ENCODE assay signal across 8 mouse cellular contexts in the genomic region with DNA sequence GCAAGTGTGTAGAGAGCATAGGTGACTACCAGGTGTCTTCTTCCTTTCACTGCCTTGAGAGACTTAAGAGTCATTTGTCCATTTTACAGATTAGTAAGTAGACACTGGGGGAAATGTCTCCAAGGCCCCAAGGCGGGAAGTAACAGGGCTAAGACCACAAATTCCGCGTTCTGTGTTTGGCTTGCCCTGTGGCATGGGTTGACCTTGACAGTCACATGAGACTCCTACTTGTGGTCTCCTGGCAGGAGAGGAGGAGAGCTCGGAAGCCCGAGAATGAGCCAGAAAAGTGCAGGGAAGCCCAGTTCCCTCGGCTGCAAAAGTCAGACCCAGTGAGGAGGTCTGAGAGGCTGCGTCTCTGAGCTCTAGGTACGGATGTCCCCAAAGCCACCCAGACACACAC. TPM values are rescaled to one million over a fixed set of nuclear protein-coding genes. Genes with fewer than 3 reads are reported as not detected.
A peak's percentile ranks its signal among the peaks of the same experiment; 100 is the strongest.
DNase-seq lines count a peak whose midpoint lies in the region; ATAC-seq lines count a peak whose summit lies in the region.

No protein-coding gene starts in this region.

- peak overlapping the region; percentile 100 for H3K4me3 ChIP-seq in forebrain, embryonic 10.5 days
- no peak overlapping the region for H3K4me3 ChIP-seq in forebrain, embryonic 16.5 days (replicated peaks; ENCODE audit: low read length)
- H3K4me3 ChIP-seq in embryonic facial prominence, embryonic 15.5 days (replicated peaks): peak overlapping the region; percentile 99
- peak overlapping the region; percentile 100; the same call in 1 of the 2 replicates for H3K4me3 ChIP-seq in intestine, embryonic 16.5 days (ENCODE audit: low read length)
- H3K4me3 ChIP-seq in midbrain, embryonic 12.5 days: peak overlapping the region; percentile 84; the same call in 1 of the 2 replicates

- no peak for DNase-seq in forebrain, embryonic 10.5 days (ENCODE audit: extremely low spot score, low spot score)
- no peak for DNase-seq in right cerebral cortex, postnatal 14 days
- no peak for DNase-seq in layer of hippocampus, postnatal 36 days

- H3K9me3 ChIP-seq in forebrain, embryonic 10.5 days: peaks cover 13% of the 10 kb centered on the region; the same call in 1 of the 2 replicates
- no peaks in the 10 kb centered on the region for H3K9me3 ChIP-seq in forebrain, embryonic 16.5 days (ENCODE audit: control insufficient read depth, low read length)
- H3K9me3 ChIP-seq in embryonic facial prominence, embryonic 15.5 days (replicated peaks): no peaks in the 10 kb centered on the region
- H3K9me3 ChIP-seq in intestine, embryonic 16.5 days (ENCODE audit: control insufficient read depth, low read length): no peaks in the 10 kb centered on the region
- H3K9me3 ChIP-seq in midbrain, embryonic 12.5 days: no peaks in the 10 kb centered on the region

- H3K4me1 ChIP-seq in forebrain, embryonic 10.5 days: peaks cover 39% of the 10 kb centered on the region
- peaks cover 25% of the 10 kb centered on the region for H3K4me1 ChIP-seq in forebrain, embryonic 16.5 days (replicated peaks; ENCODE audit: control insufficient read depth, insufficient read depth, low read length)
- peaks cover 14% of the 10 kb centered on the region for H3K4me1 ChIP-seq in embryonic facial prominence, embryonic 15.5 days
- peaks cover 6% of the 10 kb centered on the region for H3K4me1 ChIP-seq in intestine, embryonic 16.5 days (ENCODE audit: control insufficient read depth, insufficient read depth, low read length)
- H3K4me1 ChIP-seq in midbrain, embryonic 12.5 days: peaks cover 29% of the 10 kb centered on the region

- H3K27me3 ChIP-seq in forebrain, embryonic 10.5 days (ENCODE audit: poor library complexity, severe bottlenecking): no peaks in the 10 kb centered on the region
- H3K27me3 ChIP-seq in forebrain, embryonic 16.5 days (replicated peaks; ENCODE audit: control insufficient read depth, insufficient read depth, low read length): no peaks in the 10 kb centered on the region
- H3K27me3 ChIP-seq in embryonic facial prominence, embryonic 15.5 days: no peaks in the 10 kb centered on the region
- no peaks in the 10 kb centered on the region for H3K27me3 ChIP-seq in intestine, embryonic 16.5 days (replicated peaks; ENCODE audit: control insufficient read depth, insufficient read depth, low read length)
- no peaks in the 10 kb centered on the region for H3K27me3 ChIP-seq in midbrain, embryonic 12.5 days

- H3K9ac ChIP-seq in forebrain, embryonic 16.5 days (replicated peaks; ENCODE audit: low read depth, low read length): no peak overlapping the region; the same call in 1 of the 2 replicates
- peak overlapping the region; percentile 93; the same call in 1 of the 2 replicates for H3K9ac ChIP-seq in embryonic facial prominence, embryonic 15.5 days
- no peak overlapping the region; the same call in 1 of the 2 replicates for H3K9ac ChIP-seq in intestine, embryonic 16.5 days (ENCODE audit: low read depth, low read length)
- peak overlapping the region; percentile 99 for H3K9ac ChIP-seq in midbrain, embryonic 12.5 days (replicated peaks)

- no peak for ATAC-seq in forebrain, embryonic 16.5 days
- ATAC-seq in embryonic facial prominence, embryonic 15.5 days (ENCODE audit: insufficient number of reproducible peaks, low FRiP score, low TSS enrichment, low read depth): no peak
- no peak for ATAC-seq in intestine, embryonic 16.5 days
- no peak for ATAC-seq in midbrain, embryonic 12.5 days (ENCODE audit: low FRiP score, low read depth)
- ATAC-seq in inflammation-experienced regulatory T-cells, adult 6 months: no peak

- no peak overlapping the region; the same call in 1 of the 2 replicates for H3K4me2 ChIP-seq in forebrain, embryonic 16.5 days (ENCODE audit: low read length)
- peak overlapping the region; percentile 68; the same call in 1 of the 2 replicates for H3K4me2 ChIP-seq in embryonic facial prominence, embryonic 15.5 days (replicated peaks)
- H3K4me2 ChIP-seq in intestine, embryonic 16.5 days (ENCODE audit: low read depth, low read length): peak overlapping the region; percentile 72; the same call in 1 of the 2 replicates
- peak overlapping the region; percentile 85 for H3K4me2 ChIP-seq in midbrain, embryonic 12.5 days (replicated peaks)

- 91% methylated on average over 8 of the region's 8 CpGs for WGBS in forebrain, embryonic 10.5 days
- 82% methylated on average over 8 of the region's 8 CpGs for WGBS in forebrain, embryonic 16.5 days
- 74% methylated on average over 8 of the region's 8 CpGs for WGBS in embryonic facial prominence, embryonic 15.5 days
- 86% methylated on average over 8 of the region's 8 CpGs for WGBS in intestine, embryonic 16.5 days
- 86% methylated on average over 8 of the region's 8 CpGs for WGBS in midbrain, embryonic 12.5 days

- H3K27ac ChIP-seq in forebrain, embryonic 10.5 days: peak overlapping the region; percentile 98; the same call in 1 of the 2 replicates
- H3K27ac ChIP-seq in forebrain, embryonic 16.5 days (ENCODE audit: low read length): no peak overlapping the region
- H3K27ac ChIP-seq in embryonic facial prominence, embryonic 15.5 days (replicated peaks): no peak overlapping the region
- H3K27ac ChIP-seq in intestine, embryonic 16.5 days (ENCODE audit: low read length): no peak overlapping the region
- no peak overlapping the region for H3K27ac ChIP-seq in midbrain, embryonic 12.5 days (replicated peaks)

- H3K36me3 ChIP-seq in forebrain, embryonic 10.5 days (replicated peaks): peaks cover 49% of the 10 kb centered on the region
- peaks cover 25% of the 10 kb centered on the region for H3K36me3 ChIP-seq in forebrain, embryonic 16.5 days (ENCODE audit: control insufficient read depth, insufficient read depth)
- peaks cover 44% of the 10 kb centered on the region for H3K36me3 ChIP-seq in embryonic facial prominence, embryonic 15.5 days
- H3K36me3 ChIP-seq in intestine, embryonic 16.5 days (ENCODE audit: control insufficient read depth, insufficient read depth, low read length): peaks cover 29% of the 10 kb centered on the region
- peaks cover 44% of the 10 kb centered on the region for H3K36me3 ChIP-seq in midbrain, embryonic 12.5 days

RNA-seq across cellular contexts. Expression of a gene that starts 2.1 kb away (rescaled TPM):
- 30.6 and 33.0 TPM in 2 replicates for polyA plus RNA-seq in forebrain, embryonic 10.5 days (2016; fragmentation: Nextera tagmentation; extraction: Ambion mirVana)
- polyA plus RNA-seq in forebrain, embryonic 16.5 days (2015; fragmentation: Nextera tagmentation; extraction: Ambion mirVana): 19.4 and 20.4 TPM in 2 replicates
- polyA plus RNA-seq in embryonic facial prominence, embryonic 15.5 days (2015; fragmentation: Nextera tagmentation; extraction: Ambion mirVana): 11.4 and 11.9 TPM in 2 replicates
- 7.9 and 8.5 TPM in 2 replicates for polyA plus RNA-seq in intestine, embryonic 16.5 days (2015; fragmentation: Nextera tagmentation; extraction: Ambion mirVana)
- 39.9 and 42.8 TPM in 2 replicates for polyA plus RNA-seq in midbrain, embryonic 12.5 days (2016; fragmentation: Nextera tagmentation; extraction: Ambion mirVana)
- under 1 TPM in 2 of 3 experiments, not detected in 1; 0.74 to 0.92 TPM for polyA plus RNA-seq in inflammation-experienced regulatory T-cells, adult 6 months (2017; shearing (Covaris generic))
- 10 to 100 TPM; 23.9 to 24.2 TPM for total RNA-seq in layer of hippocampus, postnatal 36 days (2021)

RNA-seq across cellular contexts. Expression of a gene that starts 24.9 kb away (rescaled TPM):
- 60.5 and 62.8 TPM in 2 replicates for polyA plus RNA-seq in forebrain, embryonic 10.5 days (2016; fragmentation: Nextera tagmentation; extraction: Ambion mirVana)
- polyA plus RNA-seq in forebrain, embryonic 16.5 days (2015; fragmentation: Nextera tagmentation; extraction: Ambion mirVana): 54.1 and 62.7 TPM in 2 replicates
- 47.5 and 51.5 TPM in 2 replicates for polyA plus RNA-seq in embryonic facial prominence, embryonic 15.5 days (2015; fragmentation: Nextera tagmentation; extraction: Ambion mirVana)
- 34.3 and 35.2 TPM in 2 replicates for polyA plus RNA-seq in intestine, embryonic 16.5 days (2015; fragmentation: Nextera tagmentation; extraction: Ambion mirVana)
- polyA plus RNA-seq in midbrain, embryonic 12.5 days (2016; fragmentation: Nextera tagmentation; extraction: Ambion mirVana): 68.6 and 71.1 TPM in 2 replicates
- polyA plus RNA-seq in inflammation-experienced regulatory T-cells, adult 6 months (2017; shearing (Covaris generic)): 10 to 100 TPM; 24.0 to 30.6 (median 29.7) TPM
- 10 to 100 TPM; 64.2 to 66.7 TPM for total RNA-seq in layer of hippocampus, postnatal 36 days (2021)

RNA-seq across cellular contexts. Expression of a gene that starts 25.1 kb away (rescaled TPM):
- polyA plus RNA-seq in forebrain, embryonic 10.5 days (2016; fragmentation: Nextera tagmentation; extraction: Ambion mirVana): 12.2 and 12.8 TPM in 2 replicates
- polyA plus RNA-seq in forebrain, embryonic 16.5 days (2015; fragmentation: Nextera tagmentation; extraction: Ambion mirVana): 10.0 and 10.3 TPM in 2 replicates
- 19.2 and 29.0 TPM in 2 replicates for polyA plus RNA-seq in embryonic facial prominence, embryonic 15.5 days (2015; fragmentation: Nextera tagmentation; extraction: Ambion mirVana)
- 4.8 and 5.2 TPM in 2 replicates for polyA plus RNA-seq in intestine, embryonic 16.5 days (2015; fragmentation: Nextera tagmentation; extraction: Ambion mirVana)
- polyA plus RNA-seq in midbrain, embryonic 12.5 days (2016; fragmentation: Nextera tagmentation; extraction: Ambion mirVana): 11.9 and 16.1 TPM in 2 replicates
- 1 to 10 TPM in 1 of 3 experiments, under 1 TPM in 2; 0.21 to 1.3 (median 0.72) TPM for polyA plus RNA-seq in inflammation-experienced regulatory T-cells, adult 6 months (2017; shearing (Covaris generic))
- total RNA-seq in layer of hippocampus, postnatal 36 days (2021): 1 to 10 TPM; 8.4 to 8.6 TPM

RNA-seq across cellular contexts. Expression of a gene that starts 40.4 kb away (rescaled TPM):
- polyA plus RNA-seq in forebrain, embryonic 10.5 days (2016; fragmentation: Nextera tagmentation; extraction: Ambion mirVana): 42.4 and 45.0 TPM in 2 replicates
- 65.2 and 65.7 TPM in 2 replicates for polyA plus RNA-seq in forebrain, embryonic 16.5 days (2015; fragmentation: Nextera tagmentation; extraction: Ambion mirVana)
- polyA plus RNA-seq in embryonic facial prominence, embryonic 15.5 days (2015; fragmentation: Nextera tagmentation; extraction: Ambion mirVana): 40.0 TPM in 2 replicates
- polyA plus RNA-seq in intestine, embryonic 16.5 days (2015; fragmentation: Nextera tagmentation; extraction: Ambion mirVana): 35.7 and 37.7 TPM in 2 replicates
- 53.6 and 54.1 TPM in 2 replicates for polyA plus RNA-seq in midbrain, embryonic 12.5 days (2016; fragmentation: Nextera tagmentation; extraction: Ambion mirVana)
- polyA plus RNA-seq in inflammation-experienced regulatory T-cells, adult 6 months (2017; shearing (Covaris generic)): 100 to 1,000 TPM in 1 of 3 experiments, 10 to 100 TPM in 2; 75.0 to 116 (median 93.2) TPM
- total RNA-seq in layer of hippocampus, postnatal 36 days (2021): 10 to 100 TPM; 86.3 to 95.5 TPM

RNA-seq across cellular contexts. Expression of a gene that starts 52.3 kb away (rescaled TPM):
- polyA plus RNA-seq in forebrain, embryonic 10.5 days (2016; fragmentation: Nextera tagmentation; extraction: Ambion mirVana): 6.2 TPM in 2 replicates
- 4.0 and 6.2 TPM in 2 replicates for polyA plus RNA-seq in forebrain, embryonic 16.5 days (2015; fragmentation: Nextera tagmentation; extraction: Ambion mirVana)
- 6.5 and 12.8 TPM in 2 replicates for polyA plus RNA-seq in embryonic facial prominence, embryonic 15.5 days (2015; fragmentation: Nextera tagmentation; extraction: Ambion mirVana)
- polyA plus RNA-seq in intestine, embryonic 16.5 days (2015; fragmentation: Nextera tagmentation; extraction: Ambion mirVana): 5.1 and 7.7 TPM in 2 replicates
- 3.5 and 6.3 TPM in 2 replicates for polyA plus RNA-seq in midbrain, embryonic 12.5 days (2016; fragmentation: Nextera tagmentation; extraction: Ambion mirVana)
- polyA plus RNA-seq in inflammation-experienced regulatory T-cells, adult 6 months (2017; shearing (Covaris generic)): 10 to 100 TPM; 30.0 to 46.0 (median 34.3) TPM
- total RNA-seq in layer of hippocampus, postnatal 36 days (2021): 1 to 10 TPM in 1 of 2 experiments, under 1 TPM in 1; 0.38 to 1.2 TPM

Comparison
In these comparisons a context has a peak if more than half of its experiments do, and no peak if none do; other contexts are left out.
1. H3K9ac ChIP-seq: peak in embryonic facial prominence, embryonic 15.5 days (single experiment) and midbrain, embryonic 12.5 days (single experiment); none in forebrain, embryonic 16.5 days (single experiment) and intestine, embryonic 16.5 days (single experiment).